Mouse (Mus musculus): Measurements from ENCODE around the gene Gm49380. TPM values are rescaled to one million over a fixed set of nuclear protein-coding genes. Genes with fewer than 3 reads are reported as not detected.

Gene Gm49380
- polyA plus RNA-seq, 1 experiment, result 0.05 TPM

DNA sequence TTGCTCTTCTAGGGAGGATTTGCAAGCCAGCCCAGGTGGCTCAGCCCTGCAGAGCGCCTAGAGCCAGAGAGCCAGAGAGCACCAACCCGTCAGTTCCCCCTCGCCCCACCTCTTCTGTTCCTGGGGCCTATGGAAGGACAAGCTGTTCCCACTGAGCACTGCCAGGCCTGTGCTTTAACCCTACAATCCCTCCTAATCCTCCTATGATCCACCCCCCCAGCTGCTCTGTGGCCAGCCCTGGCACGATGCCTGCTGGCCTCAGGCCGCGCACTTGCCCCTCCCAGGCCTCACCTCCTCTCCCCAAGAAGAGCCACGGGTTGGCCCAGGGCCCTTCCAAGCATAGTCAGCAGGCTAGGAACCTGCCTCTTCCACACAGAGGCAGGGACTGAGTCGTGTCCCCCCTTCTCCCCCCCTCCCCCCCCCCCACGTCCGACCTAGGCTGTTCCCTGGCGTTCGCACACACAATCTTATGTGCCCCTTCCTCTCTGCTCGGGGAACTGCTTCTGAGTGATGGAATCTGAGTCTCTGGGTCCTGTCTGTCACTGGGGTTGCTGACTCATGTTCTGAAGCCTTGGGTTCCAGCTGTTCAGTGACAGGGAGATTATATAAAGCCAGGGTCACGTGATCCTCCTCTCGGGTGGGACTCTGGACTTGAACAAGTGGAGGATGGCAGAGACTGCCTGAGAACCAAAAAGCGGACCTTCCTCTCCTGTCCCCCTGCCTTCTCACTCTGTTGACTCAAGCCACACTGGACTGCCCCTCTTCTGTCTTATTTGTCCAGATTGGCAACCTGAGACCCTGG lies 34.1 kb downstream of the Gm49380 start:
- TF ChIP-seq FOSL1 (IDR thresholded peaks at IDR 0.05; ENCODE audit: insufficient read depth, low read length, poor library complexity, severe bottlenecking), result no peak
- TF ChIP-seq USF1 (IDR thresholded peaks at IDR 0.05; ENCODE audit: low read depth), result peak; percentile 95
- TF ChIP-seq CTCF (IDR thresholded peaks at IDR 0.05; ENCODE audit: control insufficient read depth, insufficient read depth, insufficient read length), result no peak
- TF ChIP-seq CEBPB (IDR thresholded peaks at IDR 0.05; ENCODE audit: low read depth), result no peak
- peak; percentile 55 for TF ChIP-seq MYOD1 (IDR thresholded peaks at IDR 0.05; ENCODE audit: control insufficient read depth, insufficient read length, low read depth)
- no peak for TF ChIP-seq MYOG (IDR thresholded peaks at IDR 0.05; ENCODE audit: control insufficient read depth, extremely low read depth, insufficient read length)
- no peak for TF ChIP-seq MAX (IDR thresholded peaks at IDR 0.05)
- Histone ChIP-seq H3K4me3 (ENCODE audit: insufficient read depth, poor library complexity, severe bottlenecking) (no peak overlapping the region), H3K79me3 (ENCODE audit: low read depth) (no peaks in the 10 kb centered on the region), H3K79me2 (ENCODE audit: control insufficient read depth, insufficient read depth) (no peaks in the 10 kb centered on the region), H3ac (ENCODE audit: control insufficient read depth, insufficient read length, low read depth) (no peak overlapping the region), H3K36me3 (ENCODE audit: control insufficient read depth, insufficient read depth) (no peaks in the 10 kb centered on the region), H3K27me3 (ENCODE audit: control insufficient read depth, insufficient read depth, insufficient read length) (no peaks in the 10 kb centered on the region)

DNA sequence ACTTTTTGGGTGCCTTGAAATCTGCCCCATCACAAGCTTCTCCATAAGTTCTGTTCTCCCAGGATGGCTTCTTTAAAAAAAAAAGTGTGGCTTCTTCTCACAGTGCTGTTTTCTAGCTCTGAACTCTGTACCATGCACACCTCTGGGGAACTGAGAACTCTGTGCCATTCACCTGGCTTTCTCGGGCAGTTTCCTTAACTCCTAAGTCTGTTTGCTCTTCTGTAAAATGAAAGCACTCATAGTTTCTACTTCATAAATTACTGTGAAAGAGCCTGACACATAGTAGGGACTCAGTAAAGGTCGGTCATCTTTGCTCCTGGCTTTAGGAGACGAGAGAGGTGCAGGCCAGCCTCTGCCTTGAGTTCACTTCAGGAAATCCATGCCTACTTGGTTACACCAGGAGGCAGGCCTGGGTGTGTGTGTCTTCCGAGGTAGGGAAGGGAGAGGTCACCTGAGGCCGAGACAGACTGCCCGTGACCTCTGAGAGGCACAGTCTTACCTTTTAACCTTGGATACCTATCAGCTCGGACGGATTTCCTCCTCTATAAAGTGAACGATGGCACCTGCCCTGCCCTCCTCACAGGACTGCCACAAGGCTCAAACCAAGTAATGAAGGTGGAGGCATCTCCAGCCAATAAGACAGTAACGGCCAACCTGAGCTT lies 35.0 kb downstream of the Gm49380 start:
- Histone ChIP-seq H3ac (ENCODE audit: control insufficient read depth, insufficient read length, low read depth) (no peak overlapping the region), H3K79me2 (ENCODE audit: control insufficient read depth, insufficient read depth) (no peaks in the 10 kb centered on the region), H3K79me3 (ENCODE audit: low read depth) (no peaks in the 10 kb centered on the region), H3K27me3 (ENCODE audit: control insufficient read depth, insufficient read depth, insufficient read length) (no peaks in the 10 kb centered on the region), H3K36me3 (ENCODE audit: control insufficient read depth, insufficient read depth) (no peaks in the 10 kb centered on the region), H3K4me3 (ENCODE audit: insufficient read depth, poor library complexity, severe bottlenecking) (no peak overlapping the region)
- TF ChIP-seq FOSL1 (IDR thresholded peaks at IDR 0.05; ENCODE audit: insufficient read depth, low read length, poor library complexity, severe bottlenecking) (no peak), MYOG (IDR thresholded peaks at IDR 0.05; ENCODE audit: control insufficient read depth, extremely low read depth, insufficient read length) (no peak), USF1 (IDR thresholded peaks at IDR 0.05; ENCODE audit: low read depth) (no peak), MYOD1 (IDR thresholded peaks at IDR 0.05; ENCODE audit: control insufficient read depth, insufficient read length, low read depth) (no peak), CTCF (IDR thresholded peaks at IDR 0.05; ENCODE audit: control insufficient read depth, insufficient read depth, insufficient read length) (no peak), MAX (IDR thresholded peaks at IDR 0.05) (no peak), CEBPB (IDR thresholded peaks at IDR 0.05; ENCODE audit: low read depth) (no peak)

DNA sequence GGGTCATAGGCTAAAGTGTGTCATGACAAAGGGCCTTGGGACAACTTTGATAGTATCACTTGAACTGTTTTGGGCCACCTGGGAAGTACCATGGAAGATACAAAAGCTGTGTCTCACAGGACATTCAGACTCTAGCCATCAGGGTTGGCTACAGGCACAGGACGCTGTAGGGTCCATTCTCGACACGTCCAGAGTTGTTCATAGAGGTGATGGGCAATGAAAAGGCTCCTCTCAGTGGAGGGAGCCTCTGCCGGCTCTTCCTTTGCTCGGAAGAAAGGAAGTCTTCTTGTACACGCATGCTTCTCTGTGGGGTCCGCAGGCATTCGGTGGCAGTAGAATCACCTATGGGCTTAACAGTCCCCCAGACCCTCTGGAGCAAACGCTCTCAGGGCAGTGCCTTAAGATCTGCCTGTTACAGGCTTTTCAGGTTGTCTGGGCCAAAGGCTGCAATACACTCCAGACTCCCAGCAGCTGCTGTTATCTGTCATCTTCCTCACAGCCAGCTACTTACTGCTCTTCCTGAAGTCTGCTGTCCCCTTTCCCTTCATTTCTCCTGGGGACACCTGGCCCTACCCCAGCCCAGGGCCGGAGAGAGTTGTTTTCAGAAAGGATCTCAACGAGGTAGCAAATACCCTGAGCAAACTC lies 35.9 kb downstream of the Gm49380 start:
- no peaks in the 10 kb centered on the region for H3K36me3 ChIP-seq (ENCODE audit: control insufficient read depth, insufficient read depth)
- no peaks in the 10 kb centered on the region for H3K27me3 ChIP-seq (ENCODE audit: control insufficient read depth, insufficient read depth, insufficient read length)
- no peaks in the 10 kb centered on the region for H3K79me3 ChIP-seq (ENCODE audit: low read depth)
- TF ChIP-seq FOSL1 (IDR thresholded peaks at IDR 0.05; ENCODE audit: insufficient read depth, low read length, poor library complexity, severe bottlenecking) (no peak), MYOG (IDR thresholded peaks at IDR 0.05; ENCODE audit: control insufficient read depth, extremely low read depth, insufficient read length) (no peak), CEBPB (IDR thresholded peaks at IDR 0.05; ENCODE audit: low read depth) (no peak), MYOD1 (IDR thresholded peaks at IDR 0.05; ENCODE audit: control insufficient read depth, insufficient read length, low read depth) (no peak), USF1 (IDR thresholded peaks at IDR 0.05; ENCODE audit: low read depth) (no peak), MAX (IDR thresholded peaks at IDR 0.05) (no peak), CTCF (IDR thresholded peaks at IDR 0.05; ENCODE audit: control insufficient read depth, insufficient read depth, insufficient read length) (no peak)
- no peak overlapping the region for H3K4me3 ChIP-seq (ENCODE audit: insufficient read depth, poor library complexity, severe bottlenecking)
- no peaks in the 10 kb centered on the region for H3K79me2 ChIP-seq (ENCODE audit: control insufficient read depth, insufficient read depth)
- no peak overlapping the region for H3ac ChIP-seq (ENCODE audit: control insufficient read depth, insufficient read length, low read depth)

DNA sequence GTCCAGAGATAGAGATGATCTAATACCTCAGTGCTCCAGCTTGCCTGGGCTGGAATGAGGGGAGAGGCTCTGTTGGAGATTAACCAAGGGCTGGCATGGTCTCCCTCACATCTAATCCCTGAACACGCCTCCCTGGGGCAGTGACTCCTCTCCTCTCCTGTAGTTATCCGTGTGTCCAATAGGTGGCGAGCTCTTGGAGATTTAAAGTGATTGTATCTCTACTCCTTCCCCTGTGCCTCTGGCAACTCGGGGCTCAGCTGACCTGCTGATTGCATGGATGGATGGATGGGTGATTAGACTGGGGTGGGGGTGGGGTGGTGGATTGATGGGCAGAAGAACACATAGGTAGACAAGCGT lies 36.6 kb downstream of the Gm49380 start:
- no peaks in the 10 kb centered on the region for H3K27me3 ChIP-seq (ENCODE audit: control insufficient read depth, insufficient read depth, insufficient read length)

DNA sequence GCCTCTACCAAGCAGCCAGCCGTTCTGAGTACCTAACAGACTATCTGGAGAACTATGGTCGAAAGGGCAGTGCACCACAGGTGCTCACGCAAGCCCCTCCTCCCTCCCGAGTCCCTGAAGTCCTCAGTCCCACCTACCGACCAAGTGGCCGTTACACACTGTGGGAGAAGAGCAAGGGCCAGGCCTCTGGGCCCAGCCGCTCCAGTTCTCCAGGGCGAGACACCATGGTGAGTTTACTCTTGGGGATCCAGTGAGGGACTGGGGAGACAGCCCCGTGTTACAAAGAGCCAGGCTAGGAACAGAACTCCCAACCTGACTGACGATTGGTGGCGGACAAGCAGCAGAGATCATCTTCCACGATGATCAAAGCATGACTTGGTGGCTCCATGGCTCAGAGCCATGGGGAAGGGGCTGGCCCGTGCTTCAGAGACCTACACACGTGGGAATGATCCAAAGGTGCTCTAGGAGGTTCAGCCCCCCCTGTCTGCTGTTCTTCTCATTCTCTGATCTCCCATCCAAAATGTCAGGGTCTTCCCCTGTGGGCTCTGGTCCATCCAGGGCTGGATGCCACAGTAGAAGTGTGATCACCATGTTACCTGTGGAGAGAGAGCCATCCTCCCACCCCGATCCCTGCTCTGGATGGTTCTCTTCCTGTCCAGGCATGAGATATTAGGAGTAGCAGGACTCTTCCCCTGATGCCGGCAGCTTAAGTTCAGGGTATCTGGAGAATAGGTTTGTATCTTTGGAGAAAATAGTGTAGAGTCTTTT lies 37.1 kb downstream of the Gm49380 start:
- Histone ChIP-seq H3K79me2 (ENCODE audit: control insufficient read depth, insufficient read depth) (no peaks in the 10 kb centered on the region), H3ac (ENCODE audit: control insufficient read depth, insufficient read length, low read depth) (no peak overlapping the region), H3K4me3 (ENCODE audit: insufficient read depth, poor library complexity, severe bottlenecking) (no peak overlapping the region), H3K27me3 (ENCODE audit: control insufficient read depth, insufficient read depth, insufficient read length) (no peaks in the 10 kb centered on the region), H3K36me3 (ENCODE audit: control insufficient read depth, insufficient read depth) (no peaks in the 10 kb centered on the region), H3K79me3 (ENCODE audit: low read depth) (no peaks in the 10 kb centered on the region)
- TF ChIP-seq MYOG (IDR thresholded peaks at IDR 0.05; ENCODE audit: control insufficient read depth, extremely low read depth, insufficient read length) (no peak), MYOD1 (IDR thresholded peaks at IDR 0.05; ENCODE audit: control insufficient read depth, insufficient read length, low read depth) (no peak), CTCF (IDR thresholded peaks at IDR 0.05; ENCODE audit: control insufficient read depth, insufficient read depth, insufficient read length) (no peak), CEBPB (IDR thresholded peaks at IDR 0.05; ENCODE audit: low read depth) (no peak), USF1 (IDR thresholded peaks at IDR 0.05; ENCODE audit: low read depth) (no peak), MAX (IDR thresholded peaks at IDR 0.05) (no peak), FOSL1 (IDR thresholded peaks at IDR 0.05; ENCODE audit: insufficient read depth, low read length, poor library complexity, severe bottlenecking) (no peak)

More for the DNA sequence above, 36.6 kb downstream of the Gm49380 start:
- Histone ChIP-seq H3K79me3 (ENCODE audit: low read depth) (no peaks in the 10 kb centered on the region), H3K36me3 (ENCODE audit: control insufficient read depth, insufficient read depth) (no peaks in the 10 kb centered on the region), H3ac (ENCODE audit: control insufficient read depth, insufficient read length, low read depth) (no peak overlapping the region), H3K79me2 (ENCODE audit: control insufficient read depth, insufficient read depth) (no peaks in the 10 kb centered on the region), H3K4me3 (ENCODE audit: insufficient read depth, poor library complexity, severe bottlenecking) (no peak overlapping the region)
- TF ChIP-seq MAX (IDR thresholded peaks at IDR 0.05), result no peak
- no peak for TF ChIP-seq FOSL1 (IDR thresholded peaks at IDR 0.05; ENCODE audit: insufficient read depth, low read length, poor library complexity, severe bottlenecking)
- TF ChIP-seq CTCF (IDR thresholded peaks at IDR 0.05; ENCODE audit: control insufficient read depth, insufficient read depth, insufficient read length), result no peak
- TF ChIP-seq CEBPB (IDR thresholded peaks at IDR 0.05; ENCODE audit: low read depth), result no peak

Data from C2C12 (cell line).